Comparison of ENCODE assay signal across 24 mouse cellular contexts in the genomic region with DNA sequence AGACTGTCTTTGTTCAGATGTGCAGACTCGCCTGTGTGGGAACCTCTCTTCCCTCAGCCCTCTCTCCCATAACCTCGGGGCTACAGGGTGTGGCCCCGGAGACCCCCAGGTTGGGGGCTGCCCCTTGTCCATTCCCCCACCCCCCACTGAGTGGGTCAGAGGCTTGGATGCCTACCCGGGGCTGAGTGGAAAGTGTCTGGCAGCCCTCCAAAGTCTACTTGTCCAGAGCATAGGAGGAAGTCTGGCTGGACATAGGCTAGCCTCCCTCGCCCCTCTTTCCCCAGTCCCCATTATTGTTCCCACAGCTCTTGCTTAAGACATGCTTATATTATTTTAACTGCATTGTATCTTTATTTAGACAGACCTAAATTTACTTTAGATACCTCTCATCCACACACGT. TPM values are rescaled to one million over a fixed set of nuclear protein-coding genes. Genes with fewer than 3 reads are reported as not detected.
A peak's percentile ranks its signal among the peaks of the same experiment; 100 is the strongest.
DNase-seq lines count a peak whose midpoint lies in the region; ATAC-seq and TF ChIP-seq lines count a peak whose summit lies in the region.
"Had no signal": no experiment of that assay in that cellular context is flagged by ENCODE, and none has a peak within 500 bp of the region (broad histone marks: within the 10 kb centered on the region; RNA-seq: fewer than 3 reads in every experiment).

No protein-coding gene starts in this region.

- ATAC-seq in heart, embryonic 12.5 days (ENCODE audit: insufficient number of reproducible peaks, low FRiP score) = peak; percentile 82
- peak; percentile 31; the same call in 1 of the 2 replicates for ATAC-seq in lung, embryonic 16.5 days (ENCODE audit: low read depth)
- ATAC-seq: hindbrain, embryonic 16.5 days; intestine, embryonic 15.5 days; midbrain, embryonic 15.5 days had no signal

- intact Hi-C loops in heart, postnatal 36 days (cut with DNase I) = no loop called here

- peak; percentile 16 to 19 for DNase-seq in cerebellum, postnatal 10 days
- DNase-seq in cerebellum, adult 9-10 months = no peak
- no peak for DNase-seq in heart, postnatal 36 days
- no peak for DNase-seq in lung, adult 2 months
- peak; percentile 45 for DNase-seq in heart, postnatal 4 days
- DNase-seq in ovary, postnatal 14 days (ENCODE audit: low spot score) = no peak
- DNase-seq: adrenal gland, postnatal 25 days; cerebellum, adult 8-10 months; gastrocnemius, adult 2 months; kidney, adult 8-10 months; kidney, postnatal 36 days; layer of hippocampus, postnatal 36 days; thymus, adult 2 months; thymus, postnatal 4 days had no signal

- 43% methylated on average over 6 of the region's 6 CpGs for WGBS in heart, embryonic 12.5 days
- WGBS in lung, embryonic 16.5 days = 41% methylated on average over 6 of the region's 6 CpGs
- WGBS in lung, adult 2 months = 40% methylated on average over 6 of the region's 6 CpGs

- H3K4me3 ChIP-seq in heart, embryonic 12.5 days = no peak overlapping the region
- H3K4me3 ChIP-seq in lung, embryonic 16.5 days (ENCODE audit: low read length) = no peak overlapping the region
- H3K4me3 ChIP-seq in lung, adult 2 months (replicated peaks; ENCODE audit: extremely low read depth, low read depth, low read length) = no peak overlapping the region
- H3K4me3 ChIP-seq: embryonic facial prominence, embryonic 15.5 days; gastrocnemius, adult 2 months; hindbrain, embryonic 10.5 days; intestine, embryonic 15.5 days; midbrain, embryonic 15.5 days; neural tube, embryonic 12.5 days; stomach, embryonic 15.5 days had no signal

- H3K36me3 ChIP-seq in heart, embryonic 12.5 days = no peaks in the 10 kb centered on the region
- no peaks in the 10 kb centered on the region for H3K36me3 ChIP-seq in lung, embryonic 16.5 days (ENCODE audit: control insufficient read depth, insufficient read depth, low read length)
- H3K36me3 ChIP-seq: embryonic facial prominence, embryonic 15.5 days; hindbrain, embryonic 10.5 days; intestine, embryonic 15.5 days; midbrain, embryonic 15.5 days; neural tube, embryonic 12.5 days; stomach, embryonic 15.5 days had no signal

- H3K9me3 ChIP-seq in heart, embryonic 12.5 days (replicated peaks) = no peaks in the 10 kb centered on the region
- no peaks in the 10 kb centered on the region for H3K9me3 ChIP-seq in lung, embryonic 16.5 days (ENCODE audit: control insufficient read depth, low read length)
- H3K9me3 ChIP-seq: embryonic facial prominence, embryonic 15.5 days; hindbrain, embryonic 10.5 days; intestine, embryonic 15.5 days; midbrain, embryonic 15.5 days; neural tube, embryonic 12.5 days; stomach, embryonic 15.5 days had no signal

- H3K27ac ChIP-seq in heart, embryonic 12.5 days (ENCODE audit: poor library complexity, severe bottlenecking) = peak overlapping the region; percentile 62; the same call in 1 of the 2 replicates
- H3K27ac ChIP-seq in lung, embryonic 16.5 days (ENCODE audit: low read length) = no peak overlapping the region
- H3K27ac ChIP-seq: embryonic facial prominence, embryonic 15.5 days; gastrocnemius, adult 2 months; hindbrain, embryonic 10.5 days; intestine, embryonic 15.5 days; midbrain, embryonic 15.5 days; neural tube, embryonic 12.5 days; stomach, embryonic 15.5 days had no signal

- peaks cover 9% of the 10 kb centered on the region for H3K4me1 ChIP-seq in heart, embryonic 12.5 days (replicated peaks)
- H3K4me1 ChIP-seq in lung, embryonic 16.5 days (replicated peaks; ENCODE audit: control insufficient read depth, insufficient read depth, low read length) = no peaks in the 10 kb centered on the region; the same call in 1 of the 2 replicates
- H3K4me1 ChIP-seq in lung, adult 2 months (ENCODE audit: control insufficient read depth, insufficient read depth, low read length) = no peaks in the 10 kb centered on the region
- H3K4me1 ChIP-seq: embryonic facial prominence, embryonic 15.5 days; intestine, embryonic 15.5 days; midbrain, embryonic 15.5 days; neural tube, embryonic 12.5 days; stomach, embryonic 15.5 days had no signal

- TF ChIP-seq CTCF in lung, adult 2 months (IDR thresholded peaks at IDR 0.05; ENCODE audit: insufficient read depth, low read length) = no peak

- TF ChIP-seq POLR2A in lung, adult 2 months (IDR thresholded peaks at IDR 0.05; ENCODE audit: borderline replicate concordance, extremely low read depth, low read depth, low read length) = no peak

- H3K9ac ChIP-seq in heart, embryonic 12.5 days = no peak overlapping the region
- H3K9ac ChIP-seq in lung, embryonic 16.5 days (ENCODE audit: low read length) = no peak overlapping the region
- H3K9ac ChIP-seq: embryonic facial prominence, embryonic 15.5 days; intestine, embryonic 15.5 days; midbrain, embryonic 15.5 days; neural tube, embryonic 12.5 days; stomach, embryonic 15.5 days had no signal

- H3K27me3 ChIP-seq in heart, embryonic 12.5 days (replicated peaks) = no peaks in the 10 kb centered on the region
- no peaks in the 10 kb centered on the region for H3K27me3 ChIP-seq in lung, embryonic 16.5 days (ENCODE audit: control insufficient read depth, insufficient read depth, low read depth, low read length)
- H3K27me3 ChIP-seq: embryonic facial prominence, embryonic 15.5 days; intestine, embryonic 15.5 days; midbrain, embryonic 15.5 days; neural tube, embryonic 12.5 days; stomach, embryonic 15.5 days had no signal

- H3K4me2 ChIP-seq in heart, embryonic 12.5 days = peak overlapping the region; percentile 43
- no peak overlapping the region for H3K4me2 ChIP-seq in lung, embryonic 16.5 days (ENCODE audit: low read depth, low read length)
- H3K4me2 ChIP-seq: embryonic facial prominence, embryonic 15.5 days; intestine, embryonic 15.5 days; midbrain, embryonic 15.5 days; neural tube, embryonic 12.5 days; stomach, embryonic 15.5 days had no signal

RNA-seq across cellular contexts. Expression of a gene that starts 38.9 kb away (rescaled TPM):
- polyA plus RNA-seq in heart, embryonic 12.5 days (2016; fragmentation: Nextera tagmentation; extraction: Ambion mirVana) = 50.5 and 52.7 TPM in 2 replicates
- 10 to 100 TPM in 1 of 2 experiments, 1 to 10 TPM in 1; 7.1 to 10.1 TPM for total RNA-seq in heart, postnatal 36 days (2021)
- 5.7 and 6.7 TPM in 2 replicates for polyA plus RNA-seq in lung, embryonic 16.5 days (2015; fragmentation: Nextera tagmentation; extraction: Ambion mirVana)
- 0.26 and 0.89 TPM in 2 replicates for polyA plus RNA-seq in lung, adult 2 months (2012; rRNA removed)
- 10 to 100 TPM; 10.6 to 15.5 TPM for total RNA-seq in heart, postnatal 4 days (2021)
- total RNA-seq: common myeloid progenitor, adult 5-6 weeks had no signal

RNA-seq across cellular contexts. Expression of a gene that starts 46.0 kb away (rescaled TPM):
- polyA plus RNA-seq in heart, embryonic 12.5 days (2016; fragmentation: Nextera tagmentation; extraction: Ambion mirVana) = 38.5 and 39.9 TPM in 2 replicates
- total RNA-seq in heart, postnatal 36 days (2021) = 10 to 100 TPM; 17.8 to 19.8 TPM
- polyA plus RNA-seq in lung, embryonic 16.5 days (2015; fragmentation: Nextera tagmentation; extraction: Ambion mirVana) = 54.8 and 63.6 TPM in 2 replicates
- polyA plus RNA-seq in lung, adult 2 months (2012; rRNA removed) = 26.4 and 38.2 TPM in 2 replicates
- total RNA-seq in heart, postnatal 4 days (2021) = 10 to 100 TPM; 22.8 to 24.7 TPM

Comparison
In these comparisons a context has a peak if more than half of its experiments do, and no peak if none do; other contexts are left out.
1. DNase-seq: peak in cerebellum, postnatal 10 days (2 of 2) and heart, postnatal 4 days (single experiment); none in cerebellum, adult 9-10 months (single experiment), heart, postnatal 36 days (0 of 2), lung, adult 2 months (single experiment) and ovary, postnatal 14 days (single experiment).